ENCODE assay signal across 8 mouse cellular contexts in genomic region chr11:97995564-97996288, GRCm38 (mm10). TPM values are rescaled to one million over a fixed set of nuclear protein-coding genes. Genes with fewer than 3 reads are reported as not detected.
A peak's percentile ranks its signal among the peaks of the same experiment; 100 is the strongest.
DNase-seq lines count a peak whose midpoint lies in the region; ATAC-seq and TF ChIP-seq lines count a peak whose summit lies in the region.

Gene Arl5c (minus strand): TSS chr11:97996181.

- peak within 1 kb of the TSS; percentile 66 for H3K9ac ChIP-seq in heart, embryonic 12.5 days
- H3K9ac ChIP-seq in stomach, embryonic 15.5 days = peak within 1 kb of the TSS; percentile 22; the same call in 1 of the 2 replicates

- no peaks in the 10 kb centered on the region for H3K36me3 ChIP-seq in heart, embryonic 12.5 days
- no peaks in the 10 kb centered on the region for H3K36me3 ChIP-seq in midbrain, embryonic 10.5 days
- no peaks in the 10 kb centered on the region for H3K36me3 ChIP-seq in stomach, embryonic 15.5 days

- H3K4me2 ChIP-seq in heart, embryonic 12.5 days = peak within 1 kb of the TSS; percentile 94
- peak within 1 kb of the TSS; percentile 93 for H3K4me2 ChIP-seq in stomach, embryonic 15.5 days

- ATAC-seq in heart, embryonic 12.5 days (ENCODE audit: insufficient number of reproducible peaks, low FRiP score) = 0 out of 2 replicates have a peak, but pooled peaks have one; percentile 33
- ATAC-seq in stomach, embryonic 15.5 days (ENCODE audit: insufficient read depth, low FRiP score, low read depth) = peak; percentile 17; the same call in 1 of the 2 replicates

- peak within 1 kb of the TSS; percentile 48 for H3K4me3 ChIP-seq in cortical plate, adult 2 months (ENCODE audit: insufficient read depth, low read length)
- peak within 1 kb of the TSS; percentile 48 for H3K4me3 ChIP-seq in heart, embryonic 12.5 days
- peak within 1 kb of the TSS; percentile 65 for H3K4me3 ChIP-seq in midbrain, embryonic 10.5 days
- H3K4me3 ChIP-seq in stomach, embryonic 15.5 days (replicated peaks) = peak within 1 kb of the TSS; percentile 50

- no peak within 1 kb of the TSS for H3K27ac ChIP-seq in cortical plate, adult 2 months (ENCODE audit: insufficient read depth, low read length)
- H3K27ac ChIP-seq in heart, embryonic 12.5 days (ENCODE audit: poor library complexity, severe bottlenecking) = no peak within 1 kb of the TSS
- H3K27ac ChIP-seq in midbrain, embryonic 10.5 days (replicated peaks) = peak within 1 kb of the TSS; percentile 74
- no peak within 1 kb of the TSS; the same call in 1 of the 2 replicates for H3K27ac ChIP-seq in stomach, embryonic 15.5 days

- no peak for TF ChIP-seq POLR2A in cortical plate, adult 2 months (IDR thresholded peaks at IDR 0.05; ENCODE audit: extremely low read depth, insufficient read depth, low read length)

- peak; percentile 22; the same call in 1 of the 2 replicates for TF ChIP-seq CTCF in cortical plate, adult 2 months (IDR thresholded peaks at IDR 0.05; ENCODE audit: extremely low read depth, insufficient read depth, low read length)

- no peaks in the 10 kb centered on the region for H3K9me3 ChIP-seq in heart, embryonic 12.5 days (replicated peaks)
- H3K9me3 ChIP-seq in midbrain, embryonic 10.5 days (replicated peaks) = no peaks in the 10 kb centered on the region
- H3K9me3 ChIP-seq in stomach, embryonic 15.5 days = no peaks in the 10 kb centered on the region

- peaks cover 56% of the 10 kb centered on the region for H3K27me3 ChIP-seq in heart, embryonic 12.5 days (replicated peaks)
- H3K27me3 ChIP-seq in midbrain, embryonic 10.5 days (ENCODE audit: low read depth, poor library complexity, severe bottlenecking) = peaks cover 63% of the 10 kb centered on the region
- peaks cover 13% of the 10 kb centered on the region for H3K27me3 ChIP-seq in stomach, embryonic 15.5 days (replicated peaks)

- under 1% methylated on average over 26 of the region's 26 CpGs for WGBS in heart, embryonic 12.5 days
- WGBS in midbrain, embryonic 10.5 days = under 1% methylated on average over 26 of the region's 26 CpGs
- 1% methylated on average over 26 of the region's 26 CpGs for WGBS in stomach, embryonic 15.5 days

- DNase-seq in kidney, adult 18-20 months = peak; percentile 32
- DNase-seq in kidney, adult 11 months = no peak
- DNase-seq in kidney, postnatal 4 days = peak; percentile 70 to 76
- peak; percentile 73 for DNase-seq in midbrain, embryonic 10.5 days (ENCODE audit: low spot score)
- no peak for DNase-seq in frontal cortex, postnatal 10 days (ENCODE audit: low spot score in 2 of 2)

- peaks cover 2% of the 10 kb centered on the region for H3K4me1 ChIP-seq in cortical plate, adult 2 months (ENCODE audit: control insufficient read depth, insufficient read depth, low read length)
- peaks cover 12% of the 10 kb centered on the region for H3K4me1 ChIP-seq in heart, embryonic 12.5 days (replicated peaks)
- H3K4me1 ChIP-seq in midbrain, embryonic 10.5 days = peaks cover 27% of the 10 kb centered on the region
- peaks cover 22% of the 10 kb centered on the region for H3K4me1 ChIP-seq in stomach, embryonic 15.5 days

RNA-seq across cellular contexts. Expression of gene Arl5c, which starts in this region (rescaled TPM):
- polyA plus RNA-seq in cortical plate, adult 2 months (2012; rRNA removed) = 2.2 and 2.6 TPM in 2 replicates
- 3.4 and 3.9 TPM in 2 replicates for polyA plus RNA-seq in heart, embryonic 12.5 days (2016; fragmentation: Nextera tagmentation; extraction: Ambion mirVana)
- 8.9 and 16.8 TPM in 2 replicates for polyA plus RNA-seq in midbrain, embryonic 10.5 days (2016; fragmentation: Nextera tagmentation; extraction: Ambion mirVana)
- 8.2 and 13.4 TPM in 2 replicates for polyA plus RNA-seq in stomach, embryonic 15.5 days (2015; fragmentation: Nextera tagmentation; extraction: Ambion mirVana)

Comparison
In these comparisons a context has a peak if more than half of its experiments do, and no peak if none do; other contexts are left out.
1. DNase-seq: peak in kidney, adult 18-20 months (single experiment), kidney, postnatal 4 days (2 of 2) and midbrain, embryonic 10.5 days (single experiment); none in kidney, adult 11 months (single experiment) and frontal cortex, postnatal 10 days (0 of 2).
2. Peak in every context shown above with its lines, with median percentiles within 50 percentile points of each other: H3K4me3 ChIP-seq.